Mouse (Mus musculus) B cell, adult (primary cell): ENCODE measurements around the gene Cep57l1. TPM values are rescaled to one million over a fixed set of nuclear protein-coding genes. Genes with fewer than 3 reads are reported as not detected.

Experiments
- total RNA-seq: library from RNA; stranded (reverse); gene quantifications from 4 replicates; pipeline ENCODE4 v1.2.4, GENCODE M21; 2023; ENCODE audit not compliant: inconsistent age

Cep57l1 gene
- total RNA-seq: 8.0 to 12.0 TPM (median 11.0 TPM) in 4 replicates

GRCm38 (mm10) chr10:41809771-41810563, at the start of gene Cep57l1, which contains the start of gene Sesn1:
Gene Cep57l1, minus strand, starts transcription at chr10:41809871.
Gene Sesn1, plus strand, starts transcription at chr10:41809935.

GRCm38 (mm10) chr10:41716029-41716897, 93.4 kb downstream of the Cep57l1 start, which contains the start of gene Ccdc162:
Gene Ccdc162, minus strand, starts transcription at chr10:41716634.

Other genes with a start within 250 kb of the Cep57l1 start
- gene Ccdc162, start 93.2 kb downstream of the Cep57l1 start, total RNA-seq: 0.18 TPM in 1 of 4 replicates, not detected in the others
- 199 to 236 TPM (median 210 TPM) in 4 replicates for gene Sesn1, start 64 bp upstream of the Cep57l1 start, total RNA-seq
- 0.21 to 0.58 TPM (median 0.51 TPM) in 3 of 4 replicates, not detected in the other for gene Armc2, start 208.6 kb upstream of the Cep57l1 start, total RNA-seq